Mouse (Mus musculus) spleen, adult 2 months (tissue): Measurements from ENCODE around the gene Mettl13. TPM values are rescaled to one million over a fixed set of nuclear protein-coding genes. Genes with fewer than 3 reads are reported as not detected.

Experiments used
- DNase-seq, 2 experiments: peaks; one replicate each; pipeline versions ENCODE4 v3.0.0 to v3.0.0-alpha.2; 2012 to 2021; ENCODE audit warnings: low spot score in 2 of 2, low read depth in 1 of 2
- H3K27ac ChIP-seq: fragments of 200-500 bp; 2 replicates; pipeline ENCODE4 v1.5.1; 2012; ENCODE audit warnings: low read length, inconsistent platforms; ENCODE audit not compliant: insufficient read depth
- H3K27me3 ChIP-seq: fragments of 200-500 bp; 2 replicates; pipeline ENCODE4 v1.6.1; 2012; ENCODE audit warnings: mild to moderate bottlenecking, moderate library complexity, low read length, inconsistent platforms; ENCODE audit not compliant: control insufficient read depth, insufficient read depth
- H3K36me3 ChIP-seq: fragments of 200-500 bp; 2 replicates; pipeline ENCODE4 v1.6.1; 2012; ENCODE audit warnings: mild to moderate bottlenecking, low read length, inconsistent platforms; ENCODE audit not compliant: control insufficient read depth, insufficient read depth
- H3K4me1 ChIP-seq: fragments of 200-500 bp; 2 replicates; pipeline ENCODE4 v1.6.1; 2011; ENCODE audit warnings: inconsistent platforms; ENCODE audit not compliant: control insufficient read depth, insufficient read depth, insufficient read length
- H3K4me3 ChIP-seq: fragments of 200-500 bp; 2 replicates; pipeline ENCODE4 v1.5.1; 2011; ENCODE audit warnings: mild to moderate bottlenecking, inconsistent platforms; ENCODE audit not compliant: insufficient read depth, insufficient read length; ENCODE audit errors: extremely low read depth
- CTCF ChIP-seq: fragments of 200-500 bp; IDR thresholded peaks from 2 replicates; pipeline ENCODE4 v1.5.1; 2011; ENCODE audit warnings: mild to moderate bottlenecking, inconsistent platforms; ENCODE audit not compliant: insufficient read depth, insufficient read length, insufficient replicate concordance; ENCODE audit errors: extremely low read depth
- POLR2A ChIP-seq: fragments of 200-500 bp; IDR thresholded peaks from 2 replicates; pipeline ENCODE4 v1.6.1; 2011; ENCODE audit warnings: low read depth, low read length, inconsistent platforms
- WGBS: fragments of 180-500 bp; shearing (Covaris S2); methylation state at CpG from one replicate; pipeline ENCODE4 v1.1.7; 2018; 5-methylcytosine and 5-hydroxymethylcytosine counted together
- polyA plus RNA-seq: library from polyadenylated mRNA; depleted of rRNA; stranded (reverse); fragments of >200 nt; gene quantifications from 2 replicates; pipeline ENCODE4 v1.2.3, GENCODE M21; 2012; rRNA removed

Mettl13 gene
- polyA plus RNA-seq, 1 experiment, result 4.3 TPM

- Histone ChIP-seq H3K27ac (no peak overlapping the region), H3K27me3 (no peaks in the 10 kb centered on the region), H3K36me3 (no peaks in the 10 kb centered on the region), H3K4me3 (no peak overlapping the region), H3K4me1 (no peaks in the 10 kb centered on the region)
- TF ChIP-seq CTCF (no peak), POLR2A (no peak)
- 21% methylated on average over 12 of the region's 12 CpGs for WGBS
- no peak for DNase-seq
Measured at GRCm38 (mm10) chr1:162509329-162510012, 38.9 kb downstream of the Mettl13 start.

- Histone ChIP-seq H3K36me3 (no peaks in the 10 kb centered on the region), H3K27ac (no peak overlapping the region), H3K27me3 (no peaks in the 10 kb centered on the region), H3K4me3 (no peak overlapping the region), H3K4me1 (no peaks in the 10 kb centered on the region)
- DNase-seq, result no peak
- 93% methylated on average over 4 of the region's 4 CpGs for WGBS
- TF ChIP-seq CTCF (no peak), POLR2A (no peak)
Measured at GRCm38 (mm10) chr1:162508211-162509005, 39.9 kb downstream of the Mettl13 start.

- Histone ChIP-seq H3K4me3 (no peak overlapping the region), H3K27ac (no peak overlapping the region), H3K36me3 (no peaks in the 10 kb centered on the region), H3K4me1 (no peaks in the 10 kb centered on the region), H3K27me3 (no peaks in the 10 kb centered on the region)
- no peak for DNase-seq
- WGBS, result 69% methylated on average over 4 of the region's 4 CpGs
- no peak for TF ChIP-seq CTCF
- no peak for TF ChIP-seq POLR2A
Measured at GRCm38 (mm10) chr1:162506516-162506915, 41.8 kb downstream of the Mettl13 start.

GRCm38 (mm10) chr1:162505649-162506048 lies 42.7 kb downstream of the Mettl13 start:
- WGBS, result 45% methylated on average over 6 of the region's 6 CpGs
- DNase-seq, result no peak
- Histone ChIP-seq H3K36me3 (no peaks in the 10 kb centered on the region), H3K4me1 (no peaks in the 10 kb centered on the region), H3K4me3 (no peak overlapping the region), H3K27ac (no peak overlapping the region), H3K27me3 (no peaks in the 10 kb centered on the region)
- TF ChIP-seq POLR2A (no peak), CTCF (no peak)

Other genes starting within 250 kb of the Mettl13 start
- 0.43 and 0.49 TPM in 2 replicates for gene Dnm3, start 70.5 kb downstream of the Mettl13 start, polyA plus RNA-seq
- gene Vamp4, start 22.0 kb upstream of the Mettl13 start, polyA plus RNA-seq, result 6.8 and 13.5 TPM in 2 replicates
- gene Myoc, start 90.6 kb upstream of the Mettl13 start, polyA plus RNA-seq, result not detected in 2 replicates
- gene Myocos, start 109.7 kb upstream of the Mettl13 start, polyA plus RNA-seq, result not detected in 2 replicates
- gene Prrc2c, start 192.0 kb upstream of the Mettl13 start, polyA plus RNA-seq, result 43.9 and 46.8 TPM in 2 replicates